Mouse (Mus musculus): ENCODE data around the gene Ficd.
A peak's percentile ranks its signal among the peaks of the same experiment; 100 is the strongest.
"Not testable (repeated sequence)": the region's sequence is repeated elsewhere in the genome, so short reads cannot be mapped to it uniquely, and the experiment has no call there.

Gene Ficd

DNA sequence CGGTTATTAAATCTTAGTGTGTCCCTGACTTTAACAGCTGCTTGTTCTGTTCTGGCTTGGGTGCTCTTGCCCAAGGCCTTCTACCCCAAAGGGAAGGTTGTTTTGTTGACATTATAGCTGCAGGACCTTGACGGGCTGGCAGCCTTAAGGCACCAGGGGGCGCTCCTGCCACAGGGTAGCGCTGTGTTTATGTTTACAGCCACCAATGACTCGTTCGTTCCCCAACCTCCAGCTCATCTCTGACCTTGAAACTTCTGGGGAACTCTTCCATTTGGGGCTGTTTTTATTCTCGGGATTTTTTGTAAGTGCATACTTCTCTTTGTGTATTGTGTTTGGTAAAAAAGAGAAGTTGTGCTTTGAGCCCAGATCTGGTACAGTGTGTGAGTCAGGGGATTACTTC lies 38.1 kb downstream of the Ficd start:
- DNase-seq (ENCODE audit: low spot score): peak; percentile 85

DNA sequence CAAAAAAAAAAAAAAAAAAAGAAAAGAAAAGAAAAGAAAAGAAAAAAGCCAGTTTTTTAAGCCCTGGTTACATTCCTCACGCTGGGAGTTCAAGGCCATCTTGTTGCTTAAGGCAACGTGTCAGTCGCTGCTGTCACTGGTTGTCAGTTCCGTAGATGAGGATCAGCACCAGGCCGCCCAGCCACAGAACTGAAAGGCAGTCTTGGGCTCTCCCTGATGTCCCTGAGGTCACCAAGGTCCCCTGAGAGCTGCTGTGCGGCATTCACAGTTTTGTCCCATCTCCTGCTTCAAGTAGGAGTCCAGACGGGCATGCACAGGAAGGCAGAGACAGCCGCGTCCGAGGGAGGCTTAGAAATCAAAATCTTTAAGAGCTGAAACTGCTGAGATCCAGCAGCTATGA lies 40.0 kb downstream of the Ficd start:
- no peak for DNase-seq (ENCODE audit: low spot score)

DNA sequence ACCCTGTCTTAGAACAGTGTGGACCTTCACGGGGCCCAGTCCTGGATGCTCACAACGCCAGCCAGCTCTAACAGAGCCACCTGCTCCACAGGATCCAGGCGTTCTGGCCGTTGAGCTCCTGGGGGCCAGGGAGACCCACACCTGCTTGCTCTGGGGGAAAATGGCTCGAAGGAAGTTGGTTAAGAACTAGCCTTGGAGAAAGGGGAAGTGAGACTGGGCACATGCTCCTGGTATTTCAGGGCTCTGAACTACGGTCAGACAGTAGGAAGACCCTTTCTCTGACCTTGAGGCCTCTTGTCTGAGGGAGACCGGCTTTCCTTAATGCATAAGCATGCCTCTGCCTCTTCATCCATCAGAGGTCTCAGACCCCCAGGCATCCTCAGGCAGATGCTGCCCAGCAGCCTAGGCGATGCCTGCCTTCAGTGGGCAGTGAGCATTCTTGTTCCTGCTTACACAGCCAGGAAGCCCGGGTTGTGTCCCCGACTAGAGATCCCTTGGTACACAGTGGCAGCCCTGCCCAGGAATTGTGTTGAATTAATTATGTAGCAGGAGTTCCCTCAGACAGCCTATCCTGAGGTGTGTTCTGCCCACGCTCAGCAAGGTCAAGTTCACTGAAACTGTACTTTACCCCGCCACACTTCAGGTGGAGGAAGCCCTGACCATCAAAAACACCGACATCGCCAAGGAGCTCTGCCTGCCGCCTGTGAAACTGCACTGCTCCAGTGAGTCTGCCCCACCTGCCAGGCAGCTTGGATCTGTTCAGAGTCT lies 40.7 kb downstream of the Ficd start:
- no peak for DNase-seq (ENCODE audit: low spot score)

DNA sequence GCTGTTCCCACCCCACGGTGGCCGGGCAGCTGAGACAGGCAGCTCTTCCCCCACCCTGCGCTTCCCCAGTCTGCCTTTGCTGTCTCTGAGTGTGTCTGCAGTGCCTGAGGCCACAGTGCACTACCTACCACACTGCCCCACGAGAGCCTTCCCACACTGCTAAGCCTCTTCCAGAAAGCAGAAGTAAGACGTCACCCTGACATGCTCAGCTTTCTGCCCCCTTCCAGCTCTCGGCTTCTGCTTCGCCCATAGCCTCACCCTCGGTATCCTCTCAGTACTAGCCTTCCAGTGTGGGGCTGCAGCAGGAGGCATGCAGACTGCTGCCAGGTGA lies 41.3 kb downstream of the Ficd start:
- DNase-seq (ENCODE audit: low spot score): no peak

DNA sequence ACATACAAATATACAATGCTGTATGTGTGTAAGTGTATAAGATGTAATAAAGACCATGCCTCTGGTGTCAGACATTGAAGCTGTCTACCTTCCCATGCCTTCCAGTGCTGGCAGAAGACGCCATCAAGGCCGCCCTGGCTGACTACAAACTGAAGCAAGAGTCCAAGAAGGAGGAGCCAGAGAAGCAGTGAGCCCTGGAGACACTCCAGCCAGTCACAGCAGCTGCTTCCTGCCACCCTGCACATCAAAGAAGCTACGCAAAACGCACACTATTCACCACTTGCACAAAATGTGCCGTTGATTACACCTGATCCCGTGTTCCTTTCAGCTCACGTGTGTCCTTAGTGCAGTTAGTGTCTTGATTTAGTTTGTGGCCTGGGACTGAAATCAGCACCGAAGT lies 42.1 kb downstream of the Ficd start:
- not testable (repeated sequence) for DNase-seq (ENCODE audit: low spot score)

DNA sequence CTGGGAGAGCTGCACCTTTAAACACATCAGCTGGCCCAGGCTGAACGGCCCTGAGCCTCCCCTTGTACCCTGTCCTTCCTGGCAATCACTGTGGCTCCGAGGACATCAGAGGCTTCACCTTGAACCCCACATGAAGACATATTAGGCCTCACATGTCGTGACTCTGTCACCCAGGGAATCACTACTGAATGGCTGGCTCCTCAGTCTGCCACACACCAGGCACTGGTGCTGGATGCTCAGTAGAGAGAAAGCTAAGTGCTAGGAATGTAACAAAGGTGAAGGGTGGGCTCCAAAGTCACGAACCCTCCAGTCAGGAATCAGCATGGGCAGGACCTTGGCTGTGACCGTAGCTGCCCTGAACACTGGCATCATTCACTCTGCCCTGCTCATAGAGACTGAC lies 44.0 kb downstream of the Ficd start:
- no peak for DNase-seq (ENCODE audit: low spot score)

DNA sequence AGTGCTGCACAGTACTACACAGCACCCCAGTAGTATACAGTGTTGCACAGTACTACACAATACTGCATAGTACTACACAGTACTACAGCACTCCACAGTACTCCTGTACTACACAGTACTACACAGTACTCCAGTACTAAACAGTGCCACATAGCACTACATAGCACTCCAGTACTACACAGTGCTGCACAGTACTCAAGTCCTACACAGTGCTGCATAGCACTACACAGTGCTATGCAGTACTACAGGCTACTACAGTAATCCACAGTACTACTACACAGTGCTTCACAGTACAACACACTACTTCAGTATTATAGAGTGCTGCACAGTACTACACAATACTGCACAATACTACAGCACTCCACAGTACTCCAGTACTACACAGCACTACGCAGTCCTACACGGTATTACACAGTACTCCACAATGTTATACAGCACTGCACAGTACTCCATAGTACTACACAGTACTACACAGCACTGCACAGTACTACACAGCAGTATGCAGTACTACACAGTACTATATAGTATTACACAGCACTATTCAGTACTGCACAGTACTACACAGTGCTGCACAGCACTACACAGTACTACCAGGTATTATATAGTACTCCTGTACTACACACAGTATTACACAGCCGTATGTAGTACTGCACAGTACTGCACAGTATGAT lies 44.6 kb downstream of the Ficd start:
- no peak for DNase-seq (ENCODE audit: low spot score)

DNA sequence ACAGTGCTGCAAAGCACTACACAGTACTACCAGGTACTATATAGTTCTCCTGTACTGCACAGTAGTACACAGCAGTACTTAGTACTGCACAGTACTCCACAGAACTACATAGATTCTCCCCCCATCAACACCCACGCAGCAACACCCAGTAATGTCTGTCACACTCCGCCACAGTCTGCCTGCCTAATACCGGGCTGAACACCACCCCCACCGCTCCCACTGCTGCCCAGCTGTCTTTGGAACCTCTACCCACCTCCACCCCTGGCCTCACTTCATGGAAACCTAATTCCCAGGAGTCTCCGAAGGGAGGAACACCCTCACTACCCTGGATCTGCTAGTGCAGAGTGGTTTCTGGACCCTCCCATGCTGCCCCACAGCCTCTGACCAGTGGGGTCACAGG lies 45.2 kb downstream of the Ficd start:
- DNase-seq (ENCODE audit: low spot score): no peak

DNA sequence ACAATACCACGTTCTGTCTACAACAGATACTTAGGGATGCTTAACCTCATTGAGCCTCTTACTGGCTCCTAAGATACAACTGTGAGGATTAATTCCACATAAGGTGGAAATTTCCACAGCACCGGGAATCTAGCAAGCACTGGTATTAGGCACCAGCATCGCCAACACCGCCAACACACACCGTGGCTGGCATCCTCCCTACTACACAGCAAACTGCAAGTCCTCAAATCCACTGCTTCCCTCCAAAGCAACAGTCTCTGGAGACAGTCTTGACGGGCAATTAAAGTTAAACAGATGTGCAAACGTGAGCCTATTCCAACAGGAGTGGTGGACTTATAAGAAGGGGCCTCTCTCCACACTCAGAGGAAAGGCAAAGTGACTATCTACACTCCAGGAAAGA lies 45.7 kb downstream of the Ficd start:
- DNase-seq (ENCODE audit: low spot score): no peak

DNA sequence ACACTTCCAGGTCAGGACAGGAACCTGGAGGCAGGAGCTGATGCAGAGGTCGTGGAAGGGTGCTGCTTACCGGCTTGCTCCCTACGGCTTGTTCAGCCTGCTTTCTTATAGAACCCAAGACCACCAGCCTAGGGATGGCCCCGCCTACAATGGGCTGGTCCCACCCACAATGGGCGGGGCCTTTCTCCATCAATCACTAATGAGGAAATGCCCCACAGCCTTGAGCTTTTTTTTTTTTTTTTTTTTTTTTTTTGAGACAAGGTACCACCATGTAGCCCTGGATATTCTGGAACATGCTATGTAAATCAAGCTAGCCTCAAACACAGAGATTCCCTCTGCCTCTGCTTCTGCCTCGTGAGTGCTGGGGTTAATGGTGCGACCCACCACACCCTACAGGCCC lies 46.3 kb downstream of the Ficd start:
- DNase-seq (ENCODE audit: low spot score): no peak

DNA sequence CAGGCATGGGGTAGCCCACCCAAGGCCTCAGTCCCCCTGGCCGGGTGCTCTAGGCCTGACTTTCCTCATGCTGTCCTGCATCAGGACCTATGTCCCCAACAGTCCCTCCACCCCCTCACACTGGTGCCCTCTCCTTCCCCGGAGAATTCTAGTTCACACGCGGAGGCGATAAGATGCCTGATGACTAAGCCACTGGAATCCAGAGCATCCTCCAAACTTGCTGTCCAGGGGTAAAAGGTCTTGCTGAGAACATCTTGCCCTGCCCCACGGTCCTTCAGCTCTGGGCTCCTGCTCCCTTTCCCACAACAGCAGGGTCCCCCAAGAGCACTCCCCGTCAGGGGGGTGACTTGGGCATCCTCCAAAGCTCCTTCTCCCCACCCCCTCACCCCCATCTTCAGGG lies 47.0 kb downstream of the Ficd start:
- no peak for DNase-seq (ENCODE audit: low spot score)

DNA sequence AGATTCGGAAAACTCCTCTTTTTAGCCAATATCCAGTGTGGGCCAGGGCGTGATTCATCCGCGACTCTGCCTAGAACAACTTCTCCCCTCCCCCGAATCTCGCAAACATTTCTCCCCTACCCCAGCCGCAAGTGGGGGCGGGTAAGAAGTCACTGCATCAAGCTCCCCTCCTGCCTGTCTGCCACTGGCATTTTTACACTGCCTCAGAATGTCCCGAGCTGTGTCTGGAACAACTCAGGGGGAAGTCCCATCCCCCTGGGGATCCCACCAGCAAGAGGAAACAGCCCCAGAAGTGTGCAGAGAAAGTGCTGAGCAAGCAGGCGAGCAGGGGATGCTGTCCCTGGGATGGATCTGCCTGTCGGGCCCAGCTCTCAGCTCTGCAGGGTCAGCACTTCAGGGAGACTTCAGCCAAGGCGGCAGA lies 48.0 kb downstream of the Ficd start:
- DNase-seq (ENCODE audit: low spot score): no peak

DNA sequence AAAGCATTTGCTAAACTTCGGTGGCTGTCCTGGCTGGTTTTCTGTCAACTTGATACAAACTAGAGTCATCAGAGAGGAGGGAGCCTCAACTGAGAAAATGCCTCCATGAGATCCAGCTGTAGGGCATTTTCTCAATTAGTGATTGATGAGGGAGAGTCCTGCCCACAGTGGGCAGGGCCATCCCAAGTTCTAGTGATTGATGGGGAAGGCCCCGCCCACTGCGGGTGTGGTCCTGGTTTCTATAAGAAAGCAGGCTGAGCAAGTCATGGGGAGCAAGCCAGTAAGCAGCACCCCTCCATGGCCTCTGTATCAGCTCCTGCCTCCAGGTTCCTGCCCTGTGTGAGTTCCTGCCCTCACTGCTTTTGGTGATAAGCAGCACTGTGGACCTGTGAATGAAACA lies 48.5 kb downstream of the Ficd start:
- DNase-seq (ENCODE audit: low spot score): not testable (repeated sequence)

DNA sequence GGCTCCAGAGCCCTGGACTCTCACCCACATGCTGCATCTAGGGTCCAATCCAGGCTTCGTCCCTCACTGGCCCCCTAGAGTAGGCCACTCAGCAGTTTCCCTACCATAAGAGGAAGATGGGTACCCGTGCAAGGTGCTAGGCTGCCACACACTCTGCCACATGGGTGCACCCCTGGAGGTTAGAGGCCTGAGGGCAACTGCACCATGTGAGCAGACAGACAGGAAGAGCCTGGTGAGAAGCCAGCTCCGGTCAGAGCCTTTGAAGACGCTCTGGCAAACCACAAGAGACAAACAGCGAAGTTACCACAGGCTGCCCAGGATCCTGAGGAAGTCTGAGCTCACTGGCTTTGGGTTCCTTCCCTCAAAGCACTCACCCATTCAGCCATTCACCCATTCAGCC lies 51.4 kb downstream of the Ficd start:
- no peak for DNase-seq (ENCODE audit: low spot score)

DNA sequence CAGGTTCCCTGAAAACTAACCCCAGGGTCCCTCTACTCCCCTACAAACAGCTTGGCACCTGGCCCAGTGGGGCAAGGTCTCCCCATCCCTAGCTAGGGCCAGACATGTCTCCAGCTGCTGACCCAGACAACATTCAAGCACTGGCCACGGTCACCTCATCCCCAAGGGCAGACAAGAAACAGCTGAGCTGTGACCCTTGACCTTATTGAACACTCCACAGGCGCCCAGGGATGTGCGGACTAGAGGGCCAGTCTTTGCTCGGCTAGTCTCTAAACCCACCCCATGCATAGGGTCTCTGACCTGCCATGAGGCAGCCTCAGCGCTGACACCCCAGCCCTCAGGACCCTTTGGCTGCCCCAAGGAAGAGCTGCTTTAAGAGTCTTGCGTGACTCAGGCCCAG lies 53.0 kb downstream of the Ficd start:
- no peak for DNase-seq (ENCODE audit: low spot score)

DNA sequence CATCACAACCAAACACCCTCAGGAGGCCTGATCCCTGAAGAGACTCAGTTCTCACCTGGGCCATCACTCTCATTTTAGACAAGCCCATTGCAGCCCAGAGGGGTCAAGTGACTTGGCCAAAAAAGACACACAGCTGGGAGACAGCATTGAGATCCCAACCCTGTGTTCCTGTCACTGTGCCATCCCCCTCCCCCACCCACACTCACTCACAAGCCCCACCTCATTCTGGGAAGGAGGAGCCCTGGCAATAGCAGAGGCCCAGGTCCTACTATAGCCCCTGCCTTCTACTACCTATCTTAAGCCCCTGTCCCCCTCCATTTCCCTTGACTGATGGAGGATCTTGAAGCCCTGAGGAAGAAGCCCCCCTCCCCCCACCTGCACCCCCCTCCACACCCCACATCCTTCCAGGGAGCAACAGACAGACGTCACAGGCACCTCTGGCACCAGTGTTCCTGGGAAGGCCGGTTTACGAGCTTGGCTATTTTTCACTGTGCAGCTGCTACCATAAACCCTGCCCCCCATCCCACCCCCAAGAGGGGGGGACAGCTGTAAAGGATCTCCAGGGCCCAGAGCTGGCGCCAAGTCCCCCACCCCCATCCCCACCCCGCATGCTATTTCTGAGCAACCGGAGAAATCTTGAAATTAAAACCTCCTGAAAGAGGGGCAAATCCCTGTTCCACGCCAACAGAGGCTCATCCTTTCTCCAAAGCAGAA lies 53.6 kb downstream of the Ficd start:
- DNase-seq (ENCODE audit: low spot score): no peak
